Mouse (Mus musculus) lung, adult 2 months (tissue): Measurements from ENCODE around the gene Plcxd2.

Experiments used
- CTCF ChIP-seq: fragments of 200-500 bp; IDR thresholded peaks from 2 replicates; pipeline ENCODE4 v1.5.1; 2011; ENCODE audit warnings: mild to moderate bottlenecking, low read length, control low read depth; ENCODE audit not compliant: insufficient read depth
- POLR2A ChIP-seq: fragments of 200-500 bp; IDR thresholded peaks from 2 replicates; pipeline ENCODE4 v1.6.1; 2011; ENCODE audit warnings: low read depth, mild to moderate bottlenecking, control low read depth, low read length, borderline replicate concordance; ENCODE audit errors: extremely low read depth

- TF ChIP-seq POLR2A = no peak
- TF ChIP-seq CTCF = no peak
These were observed 56.6 kb downstream of the Plcxd2 start, which contains the start of gene Phldb2 for GRCm38 (mm10) chr16:45953394-45953793.
